Mouse (Mus musculus): ENCODE results near the gene Rnf19b.

Gene Rnf19b

GRCm38 (mm10) chr4:129058207-129059092 lies at the start of gene Rnf19b:
Gene Rnf19b (plus strand): TSS chr4:129058271.
- DNase-seq: no peak

DNA sequence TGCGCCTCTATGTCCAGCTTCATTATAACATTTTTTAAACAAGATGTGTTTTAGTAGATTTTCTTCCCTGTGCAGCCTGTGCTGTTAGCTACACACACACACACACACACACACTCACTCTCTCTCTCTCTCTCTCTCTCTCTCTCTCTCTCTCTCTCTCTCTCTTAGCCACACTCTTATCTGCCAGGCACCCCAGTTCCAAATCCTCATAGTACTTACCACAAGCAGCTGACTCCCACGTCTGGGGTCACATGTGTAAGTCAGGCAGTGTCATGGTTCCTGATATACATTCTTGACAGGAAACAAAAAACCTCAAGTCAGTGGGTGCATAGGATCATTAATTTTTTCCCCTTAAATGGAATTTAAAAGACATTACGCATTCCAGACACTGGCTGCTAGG lies 49.4 kb upstream of the Rnf19b start:
- no peak for DNase-seq

- no peak for DNase-seq
Measured at GRCm38 (mm10) chr4:129009521-129009920, 48.5 kb upstream of the Rnf19b start.

GRCm38 (mm10) chr4:129011604-129012121 lies 46.4 kb upstream of the Rnf19b start:
- peak; percentile 18 for DNase-seq

DNA sequence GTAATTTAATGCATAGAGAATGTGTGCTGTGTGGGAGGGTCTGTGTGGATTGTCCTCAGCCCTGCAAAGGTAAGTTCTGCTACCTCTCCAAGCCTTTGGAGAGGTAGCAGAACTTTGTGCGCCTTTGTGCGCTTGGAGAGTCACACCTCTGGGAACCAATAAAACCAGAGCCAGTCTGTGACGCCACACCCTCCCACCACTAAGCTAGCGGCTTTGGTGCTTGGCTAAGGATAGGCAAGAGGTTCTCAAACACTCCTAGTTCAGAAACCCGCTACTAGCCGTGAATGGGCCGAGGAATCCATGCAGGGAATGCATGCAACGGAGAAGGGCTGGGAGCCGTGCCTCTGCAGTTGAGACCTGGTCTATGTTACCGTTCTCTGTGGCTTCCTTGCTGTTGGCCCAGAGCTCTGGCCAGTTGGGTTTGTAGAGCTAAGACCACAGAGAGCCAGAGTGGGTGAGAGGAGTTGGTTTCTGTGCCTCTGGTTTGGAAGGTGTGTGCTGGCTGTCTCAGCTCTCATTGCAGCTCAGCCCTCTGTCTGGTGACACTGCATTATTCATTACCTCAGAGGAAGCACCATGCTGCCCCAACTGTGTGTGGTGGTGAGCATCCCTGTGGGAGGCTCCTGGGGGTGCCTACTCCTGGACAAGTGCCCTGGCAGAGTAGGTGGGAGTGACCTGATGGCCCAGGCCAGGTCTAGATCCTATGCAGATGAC lies 44.8 kb upstream of the Rnf19b start:
- DNase-seq: no peak

DNA sequence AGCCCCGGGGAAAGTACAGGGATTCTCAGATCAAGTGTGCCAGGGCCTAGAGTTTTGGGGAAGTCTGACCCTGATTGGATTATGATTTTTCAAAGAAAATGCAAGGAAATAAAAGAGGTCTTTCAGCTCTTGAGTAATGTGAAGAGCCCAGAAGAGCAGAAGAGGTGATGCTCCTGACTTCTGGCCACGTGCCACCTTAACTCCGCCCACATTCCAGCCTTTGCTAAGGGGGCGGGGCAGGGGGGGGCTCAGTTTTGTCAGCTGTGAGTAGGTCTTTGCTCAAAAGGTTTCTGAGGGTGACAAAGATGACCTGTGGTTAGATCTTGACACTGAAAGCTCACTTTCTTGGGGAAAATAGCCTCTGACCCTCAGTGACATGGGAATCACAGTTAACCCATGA lies 41.7 kb upstream of the Rnf19b start:
- no peak for DNase-seq

DNA sequence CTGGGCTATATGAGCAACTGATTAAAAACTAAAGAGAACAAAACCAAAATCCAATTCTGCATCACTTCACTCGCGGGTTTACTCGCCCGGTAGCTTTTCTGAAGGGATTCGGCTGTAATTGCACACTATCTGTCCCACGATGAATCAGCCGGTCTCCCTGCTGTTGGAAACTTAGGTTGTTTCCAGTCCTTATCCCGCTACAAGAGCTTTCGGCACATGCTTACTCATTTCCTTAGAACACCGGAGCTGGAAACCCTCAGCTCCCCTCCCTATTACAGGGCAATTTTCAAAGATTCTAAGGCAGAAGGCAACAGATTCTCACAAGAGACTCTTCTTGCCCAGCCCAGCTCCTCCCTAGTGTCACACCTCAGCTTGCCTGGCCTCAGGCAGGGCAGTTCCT lies 40.9 kb upstream of the Rnf19b start:
- DNase-seq: no peak

DNA sequence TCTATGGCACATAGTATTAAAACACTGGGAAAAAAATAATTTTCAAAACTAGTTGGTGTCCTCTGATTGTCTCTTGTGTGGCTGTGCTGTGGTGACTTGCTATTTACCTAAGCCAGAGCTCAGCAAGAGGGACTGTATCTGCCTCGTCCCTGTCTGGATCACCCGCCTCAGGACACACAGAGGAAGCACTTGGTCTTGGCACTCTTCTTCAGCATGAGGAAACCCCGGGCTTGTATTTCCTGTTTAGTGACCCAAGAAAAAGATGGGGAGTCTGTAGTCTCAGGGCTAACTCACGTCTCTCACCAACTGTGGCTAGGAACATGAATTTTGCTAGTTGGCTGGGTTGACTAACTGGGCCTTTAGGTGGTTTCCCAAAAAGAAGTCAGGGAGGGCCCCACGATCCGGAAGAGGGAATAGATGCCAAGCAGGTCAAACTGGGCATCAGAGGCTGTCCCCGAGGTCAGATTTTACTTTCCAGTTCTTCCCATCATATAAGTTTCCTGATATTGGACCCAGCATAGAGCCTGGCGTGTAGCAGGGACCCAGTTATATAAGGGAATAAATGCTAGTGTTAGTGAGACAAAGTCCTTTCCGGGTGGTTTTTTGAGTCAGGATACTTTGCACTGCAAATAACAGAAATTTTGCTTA lies 39.2 kb upstream of the Rnf19b start:
- no peak for DNase-seq

DNA sequence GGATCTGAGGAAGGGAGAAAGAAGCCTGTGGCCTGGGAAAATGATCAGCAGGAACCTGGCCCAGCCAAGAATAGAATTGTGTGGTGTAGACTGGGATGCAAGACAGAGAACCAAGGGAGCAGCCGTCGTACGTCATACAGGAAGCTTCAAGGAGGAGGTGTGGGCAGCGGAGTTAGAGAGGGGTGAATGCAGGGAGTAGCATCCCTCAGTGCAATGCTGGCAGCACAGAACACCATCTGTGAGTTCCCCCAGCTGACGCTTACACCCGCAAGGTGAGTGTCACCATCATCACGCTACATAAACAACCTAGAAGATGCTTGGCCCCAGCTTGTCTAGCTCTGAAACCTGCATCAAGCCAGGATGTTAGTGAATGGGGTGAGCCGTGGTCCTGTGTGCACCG lies 38.3 kb upstream of the Rnf19b start:
- peak; percentile 19 for DNase-seq

GRCm38 (mm10) chr4:129020454-129020853 lies 37.6 kb upstream of the Rnf19b start:
- peak; percentile 86 for DNase-seq

DNA sequence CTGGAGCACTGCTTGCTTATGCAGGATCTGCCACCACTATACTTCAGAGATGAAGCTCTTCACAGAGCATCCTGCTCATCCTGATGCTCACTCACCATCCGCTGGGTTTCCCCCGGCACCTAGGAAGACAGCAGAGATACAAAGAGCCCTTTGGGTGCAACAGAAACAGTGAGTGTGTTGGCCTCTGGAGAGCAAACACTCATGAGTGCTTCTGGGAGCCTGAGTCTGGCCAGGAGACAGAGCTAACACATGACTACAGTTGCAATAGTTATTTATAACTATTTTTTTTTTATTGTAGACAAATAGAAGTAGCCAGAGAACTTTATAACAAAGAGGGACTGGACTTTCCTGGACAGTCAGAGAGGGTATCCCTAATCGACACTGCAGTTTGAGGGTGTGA lies 36.6 kb upstream of the Rnf19b start:
- DNase-seq: no peak

DNA sequence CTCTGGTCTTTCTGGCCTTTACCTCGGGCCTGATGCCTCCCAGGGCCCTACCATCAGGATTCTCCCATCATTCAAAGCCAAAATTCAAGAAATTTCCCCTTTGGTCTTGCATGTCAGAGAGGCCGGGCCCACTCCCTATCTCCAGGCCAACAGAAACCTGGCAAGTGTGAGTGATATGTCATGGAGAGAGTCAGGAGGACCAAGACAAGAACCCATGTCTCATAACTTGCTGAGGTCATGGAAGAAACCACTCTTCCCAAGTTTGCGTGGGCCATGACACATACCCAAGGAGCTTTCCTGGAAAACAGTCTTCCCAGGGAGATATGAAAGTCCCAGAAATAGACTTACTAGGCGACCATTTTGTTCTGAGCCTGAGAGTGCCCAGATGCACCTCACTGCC lies 36.2 kb upstream of the Rnf19b start:
- no peak for DNase-seq

GRCm38 (mm10) chr4:129023884-129024283 lies 34.2 kb upstream of the Rnf19b start:
- DNase-seq: no peak

DNA sequence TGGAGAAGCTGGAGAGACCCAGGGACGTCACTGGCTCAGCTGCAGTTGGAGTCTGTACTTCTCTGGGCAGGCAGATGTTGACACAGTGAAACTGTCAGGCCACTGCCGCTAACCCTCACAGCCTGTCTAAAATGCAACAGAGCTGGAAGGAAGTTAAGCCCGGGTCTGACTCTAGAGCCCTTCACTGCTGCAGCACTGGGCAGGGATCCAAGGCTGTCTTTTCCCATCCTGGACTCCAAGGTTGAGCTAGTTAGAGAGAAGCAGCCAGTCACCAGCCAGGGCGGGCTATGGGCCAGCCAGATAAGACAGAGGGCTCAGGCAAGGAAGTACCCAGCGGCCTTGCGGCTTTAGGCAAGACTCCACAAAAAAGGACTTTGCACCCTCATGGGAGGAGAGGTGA lies 33.3 kb upstream of the Rnf19b start:
- no peak for DNase-seq

DNA sequence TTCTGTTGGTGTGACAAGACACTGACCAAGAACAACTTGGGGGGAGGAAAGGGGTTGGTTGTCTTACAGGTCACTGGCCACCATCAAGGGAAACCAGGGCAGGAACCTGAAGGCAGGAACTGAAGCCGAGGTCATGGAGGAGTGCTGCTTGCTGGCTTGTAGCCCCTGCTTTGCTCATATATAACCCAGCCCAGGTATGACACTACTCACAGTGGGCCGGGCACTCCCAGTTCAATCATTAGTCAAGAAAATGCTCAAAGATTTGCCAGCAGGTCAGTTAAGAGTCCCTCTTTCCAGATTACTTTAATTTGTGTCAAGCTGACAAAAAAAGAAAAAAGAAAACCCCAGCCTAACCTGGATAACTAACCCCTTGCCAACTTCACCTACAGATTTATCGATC lies 32.4 kb upstream of the Rnf19b start:
- DNase-seq: no peak

GRCm38 (mm10) chr4:129030746-129031145 lies 27.3 kb upstream of the Rnf19b start:
- no peak for DNase-seq

GRCm38 (mm10) chr4:129031408-129031965 lies 26.6 kb upstream of the Rnf19b start:
- no peak for DNase-seq

GRCm38 (mm10) chr4:129032133-129032962 lies 25.7 kb upstream of the Rnf19b start:
- DNase-seq: peak; percentile 34

- DNase-seq: peak; percentile 60
Measured at GRCm38 (mm10) chr4:129032963-129033951, 24.8 kb upstream of the Rnf19b start.

DNA sequence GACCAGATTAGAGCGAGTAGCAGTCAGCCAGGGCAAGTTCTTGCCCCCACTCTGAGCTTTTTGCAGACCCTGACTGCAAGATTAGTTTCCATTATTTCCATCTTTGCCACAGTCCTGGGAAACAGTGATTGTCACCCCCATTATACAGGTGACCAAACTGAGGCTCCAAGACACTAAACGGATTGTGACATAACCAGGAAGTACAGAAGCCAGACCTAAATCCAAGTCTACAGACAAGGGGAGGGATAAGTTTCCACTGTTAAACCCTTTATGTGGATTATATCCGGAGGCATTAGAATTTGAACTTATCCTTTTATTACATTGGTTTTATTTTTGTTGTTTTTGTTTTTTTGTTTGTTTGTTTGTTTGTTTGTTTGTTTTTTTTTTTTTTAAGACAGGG lies 23.8 kb upstream of the Rnf19b start:
- no peak for DNase-seq
